Mouse (Mus musculus) natural killer cell, adult 2 months (primary cell): Measurements from ENCODE around the gene Fev.

Source experiments
- DNase-seq, 2 experiments: peaks; one replicate each; pipeline ENCODE4 v3.0.0; 2022; ENCODE audit warnings: low spot score in 2 of 2

Fev gene

DNA sequence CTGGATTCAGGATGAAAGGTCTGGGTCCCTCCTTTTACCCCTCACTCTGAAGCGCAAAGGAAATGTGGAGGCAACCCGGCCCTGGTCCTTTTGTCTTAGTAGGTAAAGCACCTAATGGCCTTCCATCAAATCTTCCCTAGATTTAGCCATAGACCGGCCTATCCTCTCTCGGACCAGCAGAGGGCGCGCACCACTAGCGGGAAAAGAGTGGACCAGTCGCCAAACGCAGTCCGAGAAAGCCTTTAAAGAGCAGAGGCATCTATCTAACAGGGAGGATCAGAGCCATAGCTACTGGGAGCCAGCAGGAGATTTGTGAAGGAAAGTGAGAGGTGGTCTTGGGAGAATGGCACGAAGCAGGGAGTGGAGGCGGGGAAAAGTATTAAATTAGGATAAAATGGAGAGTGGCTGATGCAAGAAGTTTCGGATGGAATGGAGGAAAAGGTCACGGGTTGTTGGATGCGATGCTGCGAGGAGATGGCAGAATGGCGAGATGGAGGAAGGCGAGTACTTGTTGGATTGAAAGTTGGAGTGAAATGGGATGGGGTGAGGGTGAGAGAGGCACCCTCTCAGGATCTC is 4.3 kb downstream of the Fev start:
- peak in 1 of 2 experiments; percentile 37 for DNase-seq

DNA sequence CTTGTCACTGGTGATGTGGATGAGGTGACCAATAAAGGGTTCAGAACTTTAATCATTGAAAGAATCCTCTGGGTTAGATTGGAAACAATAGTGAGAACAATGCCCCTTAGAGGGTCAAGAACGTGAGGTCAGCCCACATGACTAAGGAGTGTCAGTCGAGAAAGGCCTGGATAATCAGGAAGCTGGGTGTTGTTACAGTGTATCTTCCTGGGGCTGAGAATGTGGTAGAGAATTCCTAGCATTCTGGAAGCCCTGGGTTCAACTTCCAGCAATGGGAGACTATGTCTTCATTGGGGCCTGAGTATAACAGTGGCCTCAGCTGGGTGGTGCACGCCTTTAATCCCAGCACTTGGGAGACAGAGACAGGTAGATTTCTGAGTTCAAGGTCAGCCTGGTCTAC is 8.0 kb downstream of the Fev start:
- no peak for DNase-seq

DNA sequence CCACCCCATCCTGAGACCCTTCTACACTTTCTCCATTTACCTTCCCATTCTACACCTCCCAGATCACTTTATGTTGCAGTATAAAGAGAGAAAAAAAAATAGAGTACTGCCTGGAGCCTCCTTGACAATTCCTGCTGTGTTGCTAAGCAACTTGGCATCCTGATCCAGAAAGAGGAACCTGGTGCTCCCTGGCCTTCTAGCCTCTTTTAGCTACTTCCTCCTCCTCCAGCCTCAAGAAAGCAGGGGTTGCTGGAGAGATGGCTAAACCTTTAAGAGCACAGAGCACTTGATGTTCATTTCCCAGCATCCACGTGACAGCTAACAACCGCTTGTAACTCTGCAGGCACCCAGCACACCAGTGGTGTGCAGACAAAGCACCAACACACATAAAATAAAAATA is 13.0 kb downstream of the Fev start:
- DNase-seq: no peak

- no peak for DNase-seq
Measured at GRCm38 (mm10) chr1:74861783-74862182, 23.4 kb downstream of the Fev start.

DNA sequence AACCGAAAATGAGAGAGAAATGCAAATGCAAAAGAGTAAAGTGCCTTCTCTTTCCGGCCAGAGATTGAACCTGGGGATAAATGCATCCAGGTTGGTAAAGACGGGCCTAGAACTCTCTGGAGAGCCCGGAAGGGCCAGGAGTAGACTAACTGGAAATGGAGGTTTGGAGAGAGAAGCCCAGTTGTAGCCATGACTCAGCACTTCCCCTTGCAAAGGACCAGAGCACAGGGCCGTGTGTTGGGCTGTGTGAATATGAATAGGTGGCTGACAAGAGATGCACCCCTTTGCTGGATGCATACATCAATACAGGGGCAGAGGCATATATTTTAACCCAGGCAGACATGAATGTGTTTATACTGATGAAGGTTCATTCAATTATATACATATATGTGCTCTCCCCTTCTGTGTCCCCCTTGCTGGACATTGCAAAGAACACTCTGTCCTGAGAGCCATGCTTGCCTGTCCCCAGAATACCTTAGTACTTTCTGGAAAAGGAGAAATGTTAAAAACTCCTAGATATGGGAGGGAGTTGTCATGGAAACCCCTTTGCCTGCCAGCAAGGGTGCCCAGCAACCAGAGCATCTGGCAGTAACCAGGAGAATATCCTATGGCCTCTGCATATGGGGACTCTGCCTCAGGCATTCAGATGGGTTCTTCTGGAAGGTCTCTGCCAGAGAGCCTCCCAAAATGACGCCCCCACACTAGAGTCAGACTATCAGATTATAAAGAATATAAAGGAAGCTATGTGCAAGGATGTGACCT is 25.8 kb downstream of the Fev start:
- no peak for DNase-seq

DNA sequence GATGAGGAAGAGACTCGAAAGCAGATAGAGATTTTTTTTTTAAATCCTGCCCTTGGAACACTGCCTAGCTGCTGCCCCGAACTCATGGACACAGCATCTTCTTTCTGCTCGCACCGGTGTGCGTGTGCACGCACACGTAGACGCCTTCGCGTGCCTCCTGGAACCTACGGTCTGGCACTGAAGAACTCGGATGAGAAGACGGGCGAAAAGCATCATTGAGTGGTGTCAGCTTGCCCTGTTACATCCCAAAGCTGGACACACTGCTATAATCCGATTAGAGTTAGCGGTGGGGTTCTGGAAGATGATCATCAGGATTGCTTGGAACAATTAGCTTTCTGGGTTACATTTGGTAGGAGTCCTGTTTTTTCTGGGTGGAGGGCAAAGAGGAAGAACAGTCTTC is 26.4 kb downstream of the Fev start:
- no peak for DNase-seq

DNA sequence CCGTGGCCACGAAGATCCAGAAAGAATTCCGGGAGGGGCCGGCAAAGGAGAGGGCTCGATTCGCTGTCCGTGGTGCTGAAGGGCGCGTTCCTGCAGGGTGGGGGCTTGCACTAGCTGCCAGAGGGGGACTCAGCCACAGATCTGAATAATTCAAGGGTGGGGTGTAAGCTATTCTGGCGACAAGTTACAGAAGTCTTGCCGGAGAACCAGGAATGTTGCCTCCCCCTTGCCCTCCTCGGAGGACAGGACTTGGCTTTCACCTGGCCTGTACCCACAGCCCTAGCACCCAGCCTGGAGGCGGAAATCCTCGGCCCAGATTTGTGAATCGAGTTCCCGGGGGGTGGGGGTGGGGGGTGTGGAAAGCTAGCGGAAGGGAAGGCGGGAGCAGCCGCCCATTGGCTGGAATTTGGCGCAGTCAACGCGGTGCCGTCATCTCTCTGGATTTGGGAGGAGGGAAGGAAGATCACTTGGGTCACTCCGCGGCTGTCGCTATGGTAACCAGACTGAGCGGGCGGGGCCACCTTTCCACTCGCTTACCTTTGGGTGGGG is 27.0 kb downstream of the Fev start:
- DNase-seq: no peak

DNA sequence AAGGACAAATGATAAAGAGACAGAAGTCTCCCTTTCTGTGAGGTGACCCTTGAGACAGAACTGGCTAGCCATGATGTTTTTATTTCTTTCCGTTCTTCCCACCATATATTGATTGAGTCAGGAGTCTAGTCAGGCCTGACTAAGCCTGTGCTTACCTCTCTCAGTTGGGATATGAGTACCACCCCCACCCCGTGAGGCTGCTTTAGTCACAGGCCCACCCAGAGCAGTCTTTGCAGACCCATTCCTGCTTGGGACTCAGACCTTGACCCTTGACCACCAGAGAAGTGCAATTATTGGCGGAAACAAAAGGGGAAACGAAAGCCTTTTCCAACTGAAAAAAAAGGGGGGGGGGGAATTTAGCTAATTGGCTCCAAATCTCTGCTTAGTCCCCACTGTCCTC is 27.5 kb downstream of the Fev start:
- no peak for DNase-seq

- no peak for DNase-seq
Measured at GRCm38 (mm10) chr1:74857201-74857600, 28.0 kb downstream of the Fev start.

GRCm38 (mm10) chr1:74856791-74857190 is 28.4 kb downstream of the Fev start:
- DNase-seq: no peak

- DNase-seq: no peak
Measured at GRCm38 (mm10) chr1:74856439-74856720, 28.8 kb downstream of the Fev start.

GRCm38 (mm10) chr1:74855651-74856438 is 29.4 kb downstream of the Fev start:
- no peak for DNase-seq

GRCm38 (mm10) chr1:74855156-74855555 is 30.1 kb downstream of the Fev start:
- DNase-seq: peak in 1 of 2 experiments; percentile 4

DNA sequence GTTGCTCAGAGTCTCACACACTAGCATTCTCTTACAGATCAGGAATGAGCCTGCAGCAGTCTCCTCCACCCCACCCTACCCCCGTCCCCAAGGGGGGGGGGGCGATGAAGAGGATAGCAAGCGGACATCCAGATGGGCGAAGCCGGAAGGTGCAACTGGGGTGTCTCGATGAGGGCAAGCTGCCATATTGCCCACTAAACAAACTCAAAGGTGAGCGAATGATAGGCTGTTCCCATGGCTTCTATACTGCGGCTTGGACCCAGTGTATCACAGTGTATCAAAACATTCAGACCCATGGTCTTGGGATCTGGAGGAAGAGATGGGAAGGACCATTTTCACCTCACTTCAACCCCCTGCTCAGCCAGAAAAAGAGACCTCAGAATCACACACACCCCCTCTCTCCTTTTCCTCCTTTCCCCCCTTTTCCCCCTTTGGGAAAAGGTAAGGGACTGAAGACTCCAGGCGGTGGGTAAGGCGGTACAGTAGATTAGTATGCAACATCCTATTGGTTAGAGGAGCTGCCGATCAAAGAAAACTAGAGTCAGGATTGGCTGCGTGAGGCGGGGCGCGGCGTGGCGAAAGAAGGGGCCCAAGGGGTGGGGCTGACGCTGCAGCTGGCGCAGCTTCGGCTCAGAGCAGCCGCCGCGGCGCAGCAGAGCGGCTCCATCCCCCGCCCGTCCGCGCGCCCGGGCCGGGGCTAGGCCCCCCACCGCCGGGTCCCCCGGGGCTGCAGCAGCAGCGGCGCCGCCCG is 30.7 kb downstream of the Fev start, which contains the start of gene Cdk5r2:
Gene Cdk5r2 (plus strand): TSS at position 629 of the 751 bp plus-strand sequence.
- peak; percentile 59 to 72 for DNase-seq

DNA sequence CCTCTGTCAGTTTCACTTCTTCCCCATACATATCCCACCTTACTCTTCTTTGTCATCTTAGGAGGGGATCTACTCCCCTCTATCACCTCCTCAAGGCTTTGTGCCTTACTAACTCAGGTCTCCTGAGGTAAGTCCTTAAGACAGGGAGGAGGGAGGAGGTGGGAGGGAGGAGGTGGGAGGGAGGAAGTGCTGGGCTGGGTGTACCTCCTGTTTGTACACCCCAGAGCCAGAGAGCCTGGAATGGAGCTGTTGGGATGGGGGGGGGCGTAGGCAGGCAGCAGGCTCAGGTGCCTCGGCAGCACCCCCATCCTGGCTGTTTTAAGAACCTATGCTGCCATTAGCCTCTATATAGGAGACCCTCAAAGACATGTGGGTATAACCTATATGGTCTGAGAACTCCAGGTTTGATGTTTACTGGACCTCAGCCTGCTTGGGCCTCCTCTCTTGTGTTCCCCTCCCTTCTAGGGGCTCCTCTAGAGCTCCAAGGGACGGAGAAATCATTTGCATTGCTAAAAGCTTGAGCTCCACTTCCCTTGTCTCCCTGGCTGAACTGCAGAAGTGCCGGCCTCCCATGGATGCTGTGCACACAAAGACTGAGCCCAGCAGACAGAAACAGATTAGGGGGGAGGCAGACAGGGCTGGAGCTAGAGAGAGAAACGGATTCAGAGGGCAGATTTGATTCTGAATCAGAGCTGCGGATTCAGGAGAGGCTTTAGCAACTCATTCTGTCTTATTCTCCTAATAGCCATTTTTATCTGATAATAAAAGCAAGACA is 34.0 kb downstream of the Fev start:
- DNase-seq: no peak

- DNase-seq: no peak
Measured at GRCm38 (mm10) chr1:74850251-74850650, 35.0 kb downstream of the Fev start.

- DNase-seq: no peak
Measured at GRCm38 (mm10) chr1:74848946-74849345, 36.3 kb downstream of the Fev start.

- DNase-seq: no peak
Measured at GRCm38 (mm10) chr1:74846341-74846740, 38.9 kb downstream of the Fev start.

DNA sequence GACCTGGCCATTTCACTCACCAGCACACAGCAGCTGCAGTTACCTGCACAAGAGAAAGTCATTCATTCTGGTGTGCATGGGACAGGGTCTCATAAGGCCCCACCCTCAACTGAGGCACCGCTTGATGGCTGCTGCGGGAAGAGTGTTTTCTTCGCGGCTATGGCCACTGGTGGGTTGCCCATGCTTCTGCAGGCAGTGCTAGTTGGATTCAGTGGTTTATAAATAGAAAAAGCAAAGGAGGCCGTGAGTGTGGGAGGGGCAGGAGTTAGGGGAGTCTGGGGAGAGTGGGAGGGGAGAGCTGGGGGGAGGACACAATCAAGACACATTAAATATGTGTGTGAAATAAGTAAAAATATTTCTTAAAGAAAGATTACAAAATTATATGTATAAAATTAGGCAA is 42.1 kb downstream of the Fev start:
- no peak for DNase-seq

- no peak for DNase-seq
Measured at GRCm38 (mm10) chr1:74833255-74833654, 52.0 kb downstream of the Fev start.
